Mouse (Mus musculus) neural tube, embryonic 12.5 days (tissue): ENCODE results near the gene Tmem30a. TPM values are rescaled to one million over a fixed set of nuclear protein-coding genes. Genes with fewer than 3 reads are reported as not detected.
A peak's percentile ranks its signal among the peaks of the same experiment; 100 is the strongest.

Experiments used
- ATAC-seq: fragments of 200-750 bp; cut with Nextera tagmentation; 2 replicates; pipeline ENCODE4 v1.8.0; 2017; ENCODE audit warnings: low read depth, mild to moderate bottlenecking, moderate TSS enrichment, moderate library complexity; ENCODE audit not compliant: low FRiP score
- H3K27ac ChIP-seq: fragments of 300-500 bp; sonication (generic); 2 replicates; pipeline ENCODE4 v1.5.1; 2016
- H3K27me3 ChIP-seq: fragments of 300-500 bp; sonication (generic); replicated peaks from 2 replicates; pipeline ENCODE4 v1.6.1; 2016; ENCODE audit warnings: mild to moderate bottlenecking
- H3K36me3 ChIP-seq: fragments of 300-500 bp; sonication (generic); 2 replicates; pipeline ENCODE4 v1.6.1; 2016; ENCODE audit warnings: mild to moderate bottlenecking
- H3K4me1 ChIP-seq: fragments of 300-500 bp; sonication (generic); 2 replicates; pipeline ENCODE4 v1.6.1; 2016
- H3K4me2 ChIP-seq: fragments of 300-500 bp; sonication (generic); replicated peaks from 2 replicates; pipeline ENCODE4 v1.6.1; 2016; ENCODE audit warnings: mild to moderate bottlenecking
- H3K4me3 ChIP-seq: fragments of 300-500 bp; sonication (generic); 2 replicates; pipeline ENCODE4 v1.5.1; 2016
- H3K9ac ChIP-seq: fragments of 300-500 bp; sonication (generic); 2 replicates; pipeline ENCODE4 v1.6.1; 2016; ENCODE audit warnings: mild to moderate bottlenecking
- H3K9me3 ChIP-seq: fragments of 300-500 bp; sonication (generic); 2 replicates; pipeline ENCODE4 v1.6.1; 2016; ENCODE audit warnings: mild to moderate bottlenecking
- WGBS: fragments of 180-500 bp; shearing (Covaris S2); methylation state at CpG from one replicate; pipeline ENCODE4 v1.1.7; 2016; 5-methylcytosine and 5-hydroxymethylcytosine counted together
- polyA plus RNA-seq: library from polyadenylated mRNA; unstranded; fragments of >200 nt; fragmentation: Nextera tagmentation; extraction: Ambion mirVana; gene quantifications from 2 replicates; pipeline ENCODE4 v1.2.1, GENCODE M21; 2016

Gene Tmem30a
- polyA plus RNA-seq: 100 and 106 TPM in 2 replicates

DNA sequence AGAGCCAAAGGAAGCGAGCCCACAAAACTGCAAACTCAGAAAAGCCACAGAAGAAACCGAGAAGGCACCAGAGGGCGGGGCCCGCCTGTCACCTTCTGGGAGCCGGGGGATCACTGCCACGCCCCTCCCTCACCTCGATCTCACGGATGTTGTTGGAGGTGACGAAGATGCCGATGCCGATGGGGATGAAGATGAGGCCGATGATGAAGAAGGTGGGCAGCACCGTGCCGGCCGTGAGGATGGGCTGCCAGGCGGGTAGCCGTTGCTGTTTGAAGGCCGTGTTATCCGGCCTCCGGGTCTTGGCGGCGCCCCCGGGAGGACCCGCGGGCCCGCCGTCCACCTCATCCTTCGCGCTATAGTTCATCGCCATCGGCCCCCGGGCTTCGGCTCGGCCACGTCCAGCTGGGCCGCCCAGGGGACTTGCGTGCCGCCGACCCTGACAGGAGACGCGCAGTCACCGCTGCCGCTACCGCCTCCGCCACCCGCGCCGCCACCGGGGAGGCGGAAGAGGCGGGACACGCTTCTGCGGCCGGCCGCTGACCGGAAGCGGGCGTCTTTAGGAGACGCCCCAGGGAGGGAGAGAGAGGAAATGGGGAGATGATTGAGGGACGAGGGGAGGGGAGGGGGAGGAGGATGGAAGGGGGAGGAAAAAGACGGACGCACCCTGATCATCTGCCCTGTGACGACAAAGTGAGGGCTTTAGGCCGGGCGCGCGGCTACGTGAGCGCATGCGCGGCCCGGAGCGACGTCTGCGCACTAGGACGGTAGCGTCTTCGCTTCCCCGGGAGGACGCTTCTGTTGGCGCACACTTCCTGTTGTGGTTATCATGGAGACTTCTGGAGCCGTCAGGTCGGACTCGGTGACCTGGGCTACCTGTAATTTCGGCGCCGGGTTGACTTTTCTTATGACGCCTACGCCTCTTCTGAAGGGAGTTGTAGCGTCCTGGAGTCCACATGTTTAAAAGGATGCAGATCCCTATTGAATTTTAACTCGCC lies at the start of gene Tmem30a:
Gene Tmem30a, minus strand, starts transcription at position 667 of the 995 bp plus-strand sequence.
- H3K4me3 ChIP-seq: peak within 1 kb of the TSS; percentile 86
- H3K4me1 ChIP-seq: peaks cover 8% of the 10 kb centered on the region
- no peaks in the 10 kb centered on the region for H3K27me3 ChIP-seq
- H3K9me3 ChIP-seq: no peaks in the 10 kb centered on the region
- no peaks in the 10 kb centered on the region for H3K36me3 ChIP-seq
- under 1% methylated on average over 91 of the region's 91 CpGs for WGBS
- H3K27ac ChIP-seq: peak within 1 kb of the TSS; percentile 79; the same call in 1 of the 2 replicates
- H3K4me2 ChIP-seq: peak within 1 kb of the TSS; percentile 66
- ATAC-seq: peak; percentile 99
- peak within 1 kb of the TSS; percentile 86 for H3K9ac ChIP-seq

GRCm38 (mm10) chr9:79842615-79843014 lies 49.3 kb upstream of the Tmem30a start:
- Histone ChIP-seq H3K4me1 (no peaks in the 10 kb centered on the region), H3K27ac (no peak overlapping the region), H3K9ac (no peak overlapping the region), H3K4me2 (no peak overlapping the region), H3K36me3 (no peaks in the 10 kb centered on the region), H3K27me3 (no peaks in the 10 kb centered on the region), H3K4me3 (no peak overlapping the region), H3K9me3 (no peaks in the 10 kb centered on the region)
- 87% methylated on average over 6 of the region's 6 CpGs for WGBS
- no peak for ATAC-seq

DNA sequence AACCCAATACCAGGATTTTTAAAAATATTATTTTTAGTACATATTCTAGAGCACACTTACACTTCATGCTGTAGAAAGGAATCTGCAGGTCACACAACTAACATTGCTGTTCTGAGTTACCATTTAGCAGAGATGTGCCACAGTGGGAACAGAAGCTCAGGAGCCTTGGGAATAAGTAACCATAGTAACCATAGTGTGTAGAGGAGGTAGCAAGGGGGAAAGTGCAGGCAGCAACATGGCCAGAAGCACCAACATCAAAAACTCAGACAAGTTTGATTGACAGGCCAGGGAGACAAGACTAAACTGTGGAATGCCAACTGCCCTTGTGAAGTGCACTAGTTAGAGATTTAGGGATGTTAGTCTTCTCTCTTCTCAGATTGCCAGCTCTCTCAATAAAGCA lies 48.7 kb upstream of the Tmem30a start:
- Histone ChIP-seq H3K4me3 (no peak overlapping the region), H3K4me2 (no peak overlapping the region), H3K9ac (no peak overlapping the region), H3K9me3 (no peaks in the 10 kb centered on the region), H3K36me3 (no peaks in the 10 kb centered on the region), H3K27ac (no peak overlapping the region), H3K27me3 (no peaks in the 10 kb centered on the region), H3K4me1 (no peaks in the 10 kb centered on the region)
- ATAC-seq: no peak

DNA sequence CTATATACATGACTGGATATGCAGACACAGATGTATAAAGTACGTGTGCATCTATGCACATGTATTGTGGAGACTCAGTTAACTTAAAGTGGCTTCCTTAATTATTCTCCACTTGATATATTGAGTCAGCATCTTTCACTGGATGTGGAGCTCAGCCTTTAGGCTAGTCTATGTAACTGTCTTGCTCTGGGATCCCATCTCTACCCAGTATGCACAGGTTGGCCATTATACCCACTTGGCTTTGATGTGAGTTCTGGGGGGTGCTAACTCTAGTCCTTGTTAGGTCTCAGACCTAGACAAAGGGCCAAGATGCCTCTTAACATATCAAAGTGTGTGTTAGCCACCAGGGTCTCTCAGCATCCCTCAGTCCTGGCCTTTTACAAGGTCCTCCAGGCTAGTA lies 38.0 kb upstream of the Tmem30a start:
- no peak overlapping the region for H3K4me2 ChIP-seq
- peak; percentile 34; the same call in 1 of the 2 replicates for ATAC-seq
- H3K27ac ChIP-seq: no peak overlapping the region
- no peaks in the 10 kb centered on the region; the same call in 1 of the 2 replicates for H3K4me1 ChIP-seq
- no peaks in the 10 kb centered on the region for H3K36me3 ChIP-seq
- no peaks in the 10 kb centered on the region for H3K27me3 ChIP-seq
- WGBS: 89% methylated on average over 1 of the region's 1 CpGs
- no peak overlapping the region for H3K4me3 ChIP-seq
- H3K9me3 ChIP-seq: no peaks in the 10 kb centered on the region
- no peak overlapping the region for H3K9ac ChIP-seq

- Histone ChIP-seq H3K27me3 (no peaks in the 10 kb centered on the region), H3K36me3 (no peaks in the 10 kb centered on the region), H3K9me3 (no peaks in the 10 kb centered on the region), H3K4me2 (peak overlapping the region; percentile 38; the same call in 1 of the 2 replicates), H3K9ac (no peak overlapping the region), H3K27ac (no peak overlapping the region), H3K4me3 (no peak overlapping the region), H3K4me1 (no peaks in the 10 kb centered on the region; the same call in 1 of the 2 replicates)
- WGBS: 13% methylated on average over 4 of the region's 4 CpGs
- peak; percentile 82 for ATAC-seq
Observed at GRCm38 (mm10) chr9:79830874-79831273, 37.6 kb upstream of the Tmem30a start.

DNA sequence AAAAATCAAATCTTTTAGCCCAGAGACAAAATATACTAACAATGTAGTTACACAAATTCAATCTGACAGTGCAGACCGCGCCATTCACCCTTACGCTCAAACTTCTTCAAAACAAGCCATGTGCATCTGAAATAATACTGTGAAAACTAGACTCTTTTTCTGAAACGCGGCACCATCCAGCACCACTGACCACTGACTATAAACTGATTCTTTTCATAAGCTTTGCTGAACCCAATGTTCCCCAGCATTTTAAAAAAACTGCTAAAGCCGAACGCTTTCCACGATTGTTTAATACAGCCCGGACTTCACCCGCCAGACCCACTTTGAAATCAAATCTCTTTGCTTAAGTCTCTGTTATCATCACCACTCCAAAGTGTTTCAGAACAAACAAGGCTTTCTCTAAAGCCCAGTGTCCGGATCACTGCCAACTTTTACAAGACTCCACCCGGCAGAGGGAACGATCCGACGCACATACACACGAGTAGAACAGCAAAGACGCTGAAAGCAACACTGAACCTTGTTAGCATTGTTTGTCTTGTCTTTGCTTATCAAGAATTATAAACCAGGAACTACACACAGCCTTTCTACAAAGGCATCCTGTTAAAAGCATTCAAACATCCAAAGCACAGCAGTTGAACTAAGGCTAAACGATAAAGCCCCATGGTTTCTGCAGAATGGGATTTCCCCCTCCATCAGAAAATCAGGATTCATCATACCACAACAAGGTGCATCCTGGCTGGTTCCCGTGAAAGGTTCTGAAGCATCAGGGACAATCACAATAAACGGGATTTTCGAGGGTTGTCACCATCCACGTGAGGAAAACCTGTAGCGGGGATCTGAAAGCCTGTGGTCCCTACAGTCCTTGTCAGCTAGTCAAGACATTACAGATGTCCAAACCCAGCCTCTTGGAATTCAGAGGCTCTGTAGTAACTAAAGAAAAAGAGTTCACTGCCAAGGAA lies 36.8 kb upstream of the Tmem30a start:
- Histone ChIP-seq H3K4me2 (peak overlapping the region; percentile 38), H3K4me3 (no peak overlapping the region), H3K27me3 (no peaks in the 10 kb centered on the region), H3K27ac (no peak overlapping the region), H3K9ac (no peak overlapping the region), H3K9me3 (no peaks in the 10 kb centered on the region), H3K4me1 (no peaks in the 10 kb centered on the region; the same call in 1 of the 2 replicates), H3K36me3 (no peaks in the 10 kb centered on the region)
- ATAC-seq: no peak
- WGBS: 63% methylated on average over 23 of the region's 23 CpGs

GRCm38 (mm10) chr9:79827072-79827471 lies 33.8 kb upstream of the Tmem30a start:
- H3K4me2 ChIP-seq: no peak overlapping the region
- H3K36me3 ChIP-seq: no peaks in the 10 kb centered on the region
- H3K27ac ChIP-seq: no peak overlapping the region
- no peak for ATAC-seq
- peaks cover 4% of the 10 kb centered on the region; the same call in 1 of the 2 replicates for H3K4me1 ChIP-seq
- H3K27me3 ChIP-seq: no peaks in the 10 kb centered on the region
- WGBS: 49% methylated on average over 2 of the region's 2 CpGs
- H3K9ac ChIP-seq: no peak overlapping the region
- H3K9me3 ChIP-seq: no peaks in the 10 kb centered on the region
- no peak overlapping the region for H3K4me3 ChIP-seq

GRCm38 (mm10) chr9:79825526-79825925 lies 32.2 kb upstream of the Tmem30a start:
- Histone ChIP-seq H3K4me2 (no peak overlapping the region), H3K27me3 (no peaks in the 10 kb centered on the region), H3K36me3 (no peaks in the 10 kb centered on the region), H3K9me3 (no peaks in the 10 kb centered on the region), H3K9ac (no peak overlapping the region), H3K4me3 (no peak overlapping the region), H3K4me1 (peaks cover 4% of the 10 kb centered on the region; the same call in 1 of the 2 replicates), H3K27ac (no peak overlapping the region)
- 35% methylated on average over 7 of the region's 7 CpGs for WGBS
- ATAC-seq: no peak

GRCm38 (mm10) chr9:79823856-79824255 lies 30.5 kb upstream of the Tmem30a start:
- no peak for ATAC-seq

GRCm38 (mm10) chr9:79823438-79823837 lies 30.1 kb upstream of the Tmem30a start:
- H3K4me2 ChIP-seq: no peak overlapping the region
- ATAC-seq: no peak
- H3K4me1 ChIP-seq: peaks cover 4% of the 10 kb centered on the region; the same call in 1 of the 2 replicates
- no peak overlapping the region for H3K9ac ChIP-seq
- no peaks in the 10 kb centered on the region for H3K27me3 ChIP-seq
- WGBS: 27% methylated on average over 4 of the region's 4 CpGs
- H3K36me3 ChIP-seq: peaks cover 8% of the 10 kb centered on the region; the same call in 1 of the 2 replicates
- no peak overlapping the region for H3K4me3 ChIP-seq
- H3K9me3 ChIP-seq: no peaks in the 10 kb centered on the region; the same call in 1 of the 2 replicates
- no peak overlapping the region for H3K27ac ChIP-seq

More at GRCm38 (mm10) chr9:79823856-79824255, 30.5 kb upstream of the Tmem30a start:
- no peaks in the 10 kb centered on the region; the same call in 1 of the 2 replicates for H3K9me3 ChIP-seq
- peaks cover 6% of the 10 kb centered on the region; the same call in 1 of the 2 replicates for H3K36me3 ChIP-seq
- no peak overlapping the region for H3K4me3 ChIP-seq
- no peak overlapping the region for H3K27ac ChIP-seq
- no peak overlapping the region for H3K9ac ChIP-seq
- H3K4me1 ChIP-seq: peaks cover 4% of the 10 kb centered on the region; the same call in 1 of the 2 replicates
- H3K27me3 ChIP-seq: no peaks in the 10 kb centered on the region
- H3K4me2 ChIP-seq: no peak overlapping the region
- 31% methylated on average over 2 of the region's 2 CpGs for WGBS

- H3K4me2 ChIP-seq: no peak overlapping the region
- no peak overlapping the region for H3K9ac ChIP-seq
- peaks cover 12% of the 10 kb centered on the region; the same call in 1 of the 2 replicates for H3K36me3 ChIP-seq
- no peaks in the 10 kb centered on the region for H3K27me3 ChIP-seq
- 94% methylated on average over 5 of the region's 5 CpGs for WGBS
- H3K4me3 ChIP-seq: no peak overlapping the region
- ATAC-seq: no peak
- no peak overlapping the region for H3K27ac ChIP-seq
- no peaks in the 10 kb centered on the region for H3K4me1 ChIP-seq
- H3K9me3 ChIP-seq: no peaks in the 10 kb centered on the region; the same call in 1 of the 2 replicates
Observed at GRCm38 (mm10) chr9:79816464-79816863, 23.2 kb upstream of the Tmem30a start.
